Mouse (Mus musculus): ENCODE data around the gene Gm3187. TPM values are rescaled to one million over a fixed set of nuclear protein-coding genes. Genes with fewer than 3 reads are reported as not detected.
"Not testable (repeated sequence)": the region's sequence is repeated elsewhere in the genome, so short reads cannot be mapped to it uniquely, and the experiment has no call there.

Gm3187 gene
- total RNA-seq (2021) = not detected
- long read RNA-seq = 0 reads

DNA sequence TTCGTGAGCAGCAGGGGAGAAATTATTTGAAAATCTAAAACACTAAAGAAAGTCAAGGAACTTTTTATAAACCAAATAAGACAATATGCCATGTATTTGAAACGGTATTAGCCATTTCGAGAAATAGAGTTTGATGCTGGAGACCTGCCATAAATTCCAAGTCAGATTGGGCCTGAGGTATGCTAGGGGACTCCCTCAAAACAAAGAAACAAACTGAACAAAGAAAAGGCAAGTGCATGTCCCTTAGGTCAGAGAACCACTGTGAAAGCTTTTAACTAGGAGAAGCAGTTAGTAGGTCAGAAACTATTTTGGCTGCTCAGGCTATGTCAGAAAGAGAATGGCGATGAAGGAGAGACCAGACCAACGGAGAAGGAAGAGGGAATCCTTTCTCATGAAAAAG is at the start of gene Gm3187:
TSS of gene Gm3187 (plus strand) at position 301 of the 400 bp plus-strand sequence.
- DNase-seq (ENCODE audit: low spot score in 2 of 2) = not testable (repeated sequence)

DNA sequence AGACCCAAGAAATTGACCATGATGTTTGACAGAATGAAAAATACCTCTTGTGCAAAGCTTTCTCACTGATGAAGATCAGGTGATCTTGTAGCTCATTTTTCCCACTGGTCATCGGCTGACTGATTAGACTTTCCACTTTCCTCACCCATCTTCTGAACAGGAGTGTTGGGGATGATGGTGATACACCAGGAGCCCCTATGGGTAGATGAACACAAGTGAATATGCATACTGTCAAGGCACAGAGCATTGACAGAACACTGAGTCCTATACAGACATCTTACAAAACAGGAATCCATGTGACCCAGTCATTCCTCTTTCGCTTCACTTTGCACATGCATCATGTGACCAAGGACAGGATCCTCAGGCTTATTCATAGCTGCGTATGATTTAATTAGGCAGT is 28.6 kb upstream of the Gm3187 start, which contains the start of gene Gm3194:
TSS of gene Gm3194 (minus strand) at position 101 of the 400 bp plus-strand sequence.
- not testable (repeated sequence) for DNase-seq (ENCODE audit: low spot score in 2 of 2)

GRCm38 (mm10) chr14:5460469-5460868 is 23.5 kb upstream of the Gm3187 start:
- not testable (repeated sequence) for DNase-seq (ENCODE audit: low spot score in 2 of 2)

DNA sequence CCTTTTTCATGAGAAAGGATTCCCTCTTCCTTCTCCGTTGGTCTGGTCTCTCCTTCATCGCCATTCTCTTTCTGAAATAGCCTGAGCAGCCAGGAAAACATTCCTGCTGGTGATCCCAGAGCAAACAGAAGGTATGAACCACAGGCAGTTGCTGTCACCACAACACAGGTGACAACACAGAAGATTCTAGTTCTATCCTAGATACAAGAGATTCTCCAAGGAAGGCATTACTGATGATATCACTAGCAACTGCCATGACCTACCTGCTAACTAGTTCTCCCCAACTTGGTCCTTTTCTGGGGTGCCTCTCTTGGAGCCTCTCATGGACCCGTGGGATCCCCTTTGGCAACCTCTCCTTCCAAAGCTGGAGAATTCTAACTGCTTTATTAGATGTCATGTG is 6.3 kb upstream of the Gm3187 start, which contains the start of gene Gm8246:
TSS of gene Gm8246 (minus strand) at position 101 of the 400 bp plus-strand sequence.
- not testable (repeated sequence) for DNase-seq (ENCODE audit: low spot score in 2 of 2)

- not testable (repeated sequence) for DNase-seq (ENCODE audit: low spot score in 2 of 2)
Observed at GRCm38 (mm10) chr14:5501374-5501773, 17.4 kb downstream of the Gm3187 start, which contains the start of gene Gm3488. Gm3488 (plus strand) TSS chr14:5501674.

DNA sequence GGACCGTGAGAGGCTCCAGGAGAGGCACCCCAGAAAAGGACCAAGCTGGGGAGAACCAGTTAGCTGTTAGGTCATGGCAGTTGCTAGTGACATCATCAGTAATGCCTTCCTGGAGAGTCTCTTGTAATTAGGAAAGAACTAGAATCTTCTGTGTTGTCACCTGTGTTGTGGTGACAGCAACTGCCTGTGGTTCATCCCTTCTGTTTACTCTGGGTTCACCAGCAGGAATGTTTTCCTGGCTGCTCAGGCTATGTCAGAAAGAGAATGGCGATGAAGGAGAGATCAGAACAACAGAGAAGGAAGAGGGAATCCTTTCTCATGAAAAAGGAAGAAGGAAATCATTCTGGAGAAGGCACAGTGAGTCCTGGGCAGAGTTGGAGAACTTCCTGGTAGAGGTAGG is 54.2 kb downstream of the Gm3187 start, which contains the start of gene Gm3532:
TSS of gene Gm3532 (plus strand) at position 301 of the 400 bp plus-strand sequence.
- DNase-seq (ENCODE audit: low spot score in 2 of 2) = not testable (repeated sequence)

Other genes with a start within 250 kb of the Gm3187 start
- gene Gm3526, start 223.6 kb upstream of the Gm3187 start, total RNA-seq (2021) = not detected
- not detected for gene Gm3542, start 149.3 kb upstream of the Gm3187 start, total RNA-seq (2021)
- not detected for gene Gm3500, start 95.2 kb upstream of the Gm3187 start, total RNA-seq (2021)
- 1 to 10 TPM; 3.0 TPM for gene Gm3194, start 28.7 kb upstream of the Gm3187 start, total RNA-seq (2021)
- gene Gm8246, start 6.4 kb upstream of the Gm3187 start, total RNA-seq (2021) = not detected
- under 1 TPM; 0.23 to 0.35 TPM for gene Gm3488, start 17.5 kb downstream of the Gm3187 start, total RNA-seq (2021)
- gene Gm3532, start 54.3 kb downstream of the Gm3187 start, total RNA-seq (2021) = not detected
- gene Gm8265, start 148.8 kb downstream of the Gm3187 start, total RNA-seq (2021) = not detected
- gene Gm9603, start 203.2 kb downstream of the Gm3187 start, total RNA-seq (2021) = not detected